Mouse (Mus musculus): ENCODE data around the gene Tomm20.

- TF ChIP-seq TAL1 (IDR thresholded peaks at IDR 0.05; ENCODE audit: low read length): no peak
- TF ChIP-seq GATA1 (IDR thresholded peaks at IDR 0.05; ENCODE audit: low read length): no peak
Measured at GRCm38 (mm10) chr8:126986495-126986894, 40.9 kb upstream of the Tomm20 start.

All from erythroblast, embryonic 14.5 days (primary cell).